Mouse (Mus musculus): ENCODE results near the gene Atp8a2. TPM values are rescaled to one million over a fixed set of nuclear protein-coding genes. Genes with fewer than 3 reads are reported as not detected.

Atp8a2 gene
- total and polyA plus RNA-seq, 2 experiments from 2014 or later = 5.2 to 115 TPM

DNA sequence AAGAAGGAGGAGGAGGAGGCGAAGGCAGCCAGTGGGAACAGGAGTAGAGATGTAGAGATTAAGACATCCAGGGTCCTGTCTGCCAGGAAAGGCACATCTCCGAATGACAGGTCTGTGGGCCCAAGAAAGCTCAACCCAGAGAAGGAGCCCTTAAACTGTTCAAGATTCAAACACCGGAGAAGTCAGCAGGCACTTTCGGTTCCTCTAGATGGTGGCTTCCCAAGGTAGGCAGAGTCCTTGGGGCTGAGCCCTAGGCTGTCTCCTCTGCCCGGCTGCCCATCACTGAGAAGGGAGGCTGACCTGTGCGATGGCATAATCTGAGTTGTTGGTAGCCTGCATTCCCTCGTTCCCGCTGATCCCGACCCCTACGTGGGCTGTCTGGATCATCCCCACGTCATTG, 337.1 kb downstream of the Atp8a2 start:
- ATAC-seq (ENCODE audit: insufficient read depth, low read depth) (no peak), DNase-seq (ENCODE audit: low spot score) (no peak)
- TF ChIP-seq CTCF (IDR thresholded peaks at IDR 0.05; ENCODE audit: low read depth) (no peak), EP300 (IDR thresholded peaks at IDR 0.05; ENCODE audit: low read depth) (no peak)
- WGBS = 90% methylated on average over 11 of the region's 11 CpGs
- no peak overlapping the region for H3K9ac ChIP-seq (replicated peaks; ENCODE audit: low read depth, low read length)
- H3K36me3 ChIP-seq (replicated peaks; ENCODE audit: control insufficient read depth, insufficient read depth, low read length) = no peaks in the 10 kb centered on the region
- no peak overlapping the region for H3K4me3 ChIP-seq (ENCODE audit: low read depth, low read length)
- H3K4me2 ChIP-seq (ENCODE audit: low read depth, low read length) = no peak overlapping the region
- no peak overlapping the region for H3K27ac ChIP-seq (ENCODE audit: low read depth)
- H3K4me1 ChIP-seq (ENCODE audit: control insufficient read depth, insufficient read depth) = no peaks in the 10 kb centered on the region
- no peaks in the 10 kb centered on the region for H3K27me3 ChIP-seq (ENCODE audit: control insufficient read depth, insufficient read depth, low read length)
- no peaks in the 10 kb centered on the region; the same call in 1 of the 2 replicates for H3K9me3 ChIP-seq (replicated peaks; ENCODE audit: control insufficient read depth, low read length)

DNA sequence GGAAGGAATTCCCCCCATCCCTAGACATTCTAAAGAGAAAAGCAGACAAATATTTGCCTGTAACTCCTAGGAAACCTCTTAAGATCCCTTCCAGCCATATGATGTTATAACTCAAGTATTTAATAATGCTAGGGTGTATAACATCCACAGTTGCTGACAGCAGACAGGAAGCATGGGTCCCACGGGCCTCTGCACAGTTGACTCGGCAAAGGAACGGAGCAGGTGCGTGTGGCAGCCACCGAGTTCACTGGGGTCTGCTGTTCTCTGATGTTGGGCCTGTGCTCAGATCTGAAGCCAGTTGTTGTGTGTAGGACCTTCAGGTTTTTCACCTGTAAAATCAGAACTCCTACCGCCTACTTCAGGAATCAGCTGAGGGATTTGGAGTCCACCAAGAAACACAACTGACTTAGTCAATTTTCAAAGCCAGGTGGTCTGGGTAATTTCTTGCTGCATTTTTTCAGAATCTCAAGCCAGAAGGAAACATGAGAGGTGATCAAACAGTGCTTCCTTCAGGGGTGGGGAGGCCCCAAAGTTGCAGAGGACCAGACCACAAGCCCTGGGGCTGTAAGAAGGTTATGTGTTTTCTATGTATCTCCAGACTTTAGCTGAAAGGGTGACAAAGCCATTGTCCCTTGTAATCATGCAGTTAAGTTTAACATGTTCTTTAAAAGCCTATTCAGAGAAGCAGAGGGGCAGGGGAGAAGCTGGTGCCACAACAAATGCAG, 338.3 kb downstream of the Atp8a2 start:
- H3K4me1 ChIP-seq (ENCODE audit: control insufficient read depth, insufficient read depth) = no peaks in the 10 kb centered on the region
- H3K9ac ChIP-seq (replicated peaks; ENCODE audit: low read depth, low read length) = no peak overlapping the region
- no peak for ATAC-seq (ENCODE audit: insufficient read depth, low read depth)
- H3K4me3 ChIP-seq (ENCODE audit: low read depth, low read length) = no peak overlapping the region
- 65% methylated on average over 6 of the region's 6 CpGs for WGBS
- H3K27me3 ChIP-seq (ENCODE audit: control insufficient read depth, insufficient read depth, low read length) = no peaks in the 10 kb centered on the region
- H3K36me3 ChIP-seq (replicated peaks; ENCODE audit: control insufficient read depth, insufficient read depth, low read length) = no peaks in the 10 kb centered on the region
- DNase-seq (ENCODE audit: low spot score) = no peak
- TF ChIP-seq CTCF (IDR thresholded peaks at IDR 0.05; ENCODE audit: low read depth) (no peak), EP300 (IDR thresholded peaks at IDR 0.05; ENCODE audit: low read depth) (no peak)
- no peaks in the 10 kb centered on the region for H3K9me3 ChIP-seq (replicated peaks; ENCODE audit: control insufficient read depth, low read length)
- no peak overlapping the region for H3K4me2 ChIP-seq (ENCODE audit: low read depth, low read length)
- H3K27ac ChIP-seq (ENCODE audit: low read depth) = peak overlapping the region; percentile 35; the same call in 1 of the 2 replicates

DNA sequence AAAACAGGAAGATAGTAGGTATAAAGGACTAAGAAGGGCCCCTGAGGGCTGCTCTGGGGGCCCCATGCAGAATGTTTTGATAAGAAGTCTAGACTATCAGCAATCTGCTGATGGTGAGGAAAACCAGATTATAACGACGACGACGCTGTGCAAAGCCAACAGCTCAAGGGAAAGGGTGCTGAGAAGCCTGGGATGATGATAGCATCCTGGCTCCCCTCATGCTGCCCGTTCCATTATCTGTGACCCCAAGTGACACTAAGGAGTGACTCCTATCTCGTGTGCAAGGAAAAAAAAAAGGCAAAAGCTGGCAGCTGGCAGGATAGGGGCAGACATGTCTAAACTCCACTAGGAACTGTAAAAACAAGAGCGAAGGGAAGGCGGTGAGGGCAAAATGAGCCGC, 343.8 kb downstream of the Atp8a2 start:
- H3K4me3 ChIP-seq (ENCODE audit: low read depth, low read length) = no peak overlapping the region
- no peaks in the 10 kb centered on the region for H3K4me1 ChIP-seq (ENCODE audit: control insufficient read depth, insufficient read depth)
- H3K27me3 ChIP-seq (ENCODE audit: control insufficient read depth, insufficient read depth, low read length) = no peaks in the 10 kb centered on the region
- H3K27ac ChIP-seq (ENCODE audit: low read depth) = no peak overlapping the region
- 0 out of 2 replicates have a peak, but pooled peaks cover 4% of the 10 kb centered on the region for H3K9me3 ChIP-seq (replicated peaks; ENCODE audit: control insufficient read depth, low read length)
- ATAC-seq (ENCODE audit: insufficient read depth, low read depth) (no peak), DNase-seq (ENCODE audit: low spot score) (no peak)
- no peaks in the 10 kb centered on the region for H3K36me3 ChIP-seq (replicated peaks; ENCODE audit: control insufficient read depth, insufficient read depth, low read length)
- no peak for TF ChIP-seq CTCF (IDR thresholded peaks at IDR 0.05; ENCODE audit: low read depth)
- TF ChIP-seq EP300 (IDR thresholded peaks at IDR 0.05; ENCODE audit: low read depth) = no peak
- no peak overlapping the region for H3K4me2 ChIP-seq (ENCODE audit: low read depth, low read length)
- no peak overlapping the region for H3K9ac ChIP-seq (replicated peaks; ENCODE audit: low read depth, low read length)
- WGBS = 16% methylated on average over 9 of the region's 9 CpGs

DNA sequence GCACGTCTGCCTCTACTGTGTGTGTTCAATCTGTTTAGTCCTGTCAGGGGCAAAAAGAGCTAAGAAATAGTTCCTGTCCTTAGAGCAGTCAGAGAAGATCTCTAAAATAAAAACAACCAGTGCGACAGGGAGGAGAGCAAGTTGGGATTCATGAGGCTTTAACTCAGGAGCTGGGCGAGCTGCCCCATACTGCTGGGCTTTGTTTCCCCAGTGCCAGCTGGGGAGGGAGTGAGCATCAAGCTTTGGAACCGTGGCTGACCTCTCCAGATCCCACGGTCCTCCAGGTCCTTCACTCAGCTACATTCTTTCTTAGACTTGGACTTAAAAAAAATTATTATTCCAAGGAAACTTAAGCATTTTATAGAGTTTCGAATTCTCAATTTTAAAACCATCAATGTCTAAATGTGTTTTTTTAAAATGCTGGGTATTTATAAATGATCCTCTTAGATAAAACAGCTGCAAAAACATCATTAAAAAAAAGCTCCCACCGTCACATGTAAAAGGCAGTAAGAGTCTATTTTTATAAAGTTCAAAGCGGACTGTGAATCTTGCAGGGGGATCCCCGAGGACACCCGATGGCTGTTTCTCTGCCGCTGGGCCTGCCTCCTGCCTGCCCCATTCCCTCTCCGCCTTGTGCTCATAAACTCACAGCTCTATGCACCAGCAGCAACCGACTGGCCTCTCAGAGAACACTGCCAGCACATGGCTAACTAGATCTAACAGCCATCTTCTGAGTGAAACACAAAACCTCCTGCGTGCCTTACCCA, 350.2 kb downstream of the Atp8a2 start:
- H3K36me3 ChIP-seq (replicated peaks; ENCODE audit: control insufficient read depth, insufficient read depth, low read length) = no peaks in the 10 kb centered on the region
- 0 out of 2 replicates have a peak, but pooled peaks cover 4% of the 10 kb centered on the region for H3K9me3 ChIP-seq (replicated peaks; ENCODE audit: control insufficient read depth, low read length)
- H3K27ac ChIP-seq (ENCODE audit: low read depth) = no peak overlapping the region
- DNase-seq (ENCODE audit: low spot score) = no peak
- H3K27me3 ChIP-seq (ENCODE audit: control insufficient read depth, insufficient read depth, low read length) = no peaks in the 10 kb centered on the region
- ATAC-seq (ENCODE audit: insufficient read depth, low read depth) = no peak
- WGBS = 52% methylated on average over 14 of the region's 14 CpGs
- no peak overlapping the region for H3K4me2 ChIP-seq (ENCODE audit: low read depth, low read length)
- TF ChIP-seq CTCF (IDR thresholded peaks at IDR 0.05; ENCODE audit: low read depth) = no peak
- no peak for TF ChIP-seq EP300 (IDR thresholded peaks at IDR 0.05; ENCODE audit: low read depth)
- H3K9ac ChIP-seq (replicated peaks; ENCODE audit: low read depth, low read length) = no peak overlapping the region
- no peaks in the 10 kb centered on the region for H3K4me1 ChIP-seq (ENCODE audit: control insufficient read depth, insufficient read depth)
- H3K4me3 ChIP-seq (ENCODE audit: low read depth, low read length) = no peak overlapping the region

GRCm38 (mm10) chr14:59843264-59843942, 353.6 kb downstream of the Atp8a2 start:
- no peaks in the 10 kb centered on the region for H3K4me1 ChIP-seq (ENCODE audit: control insufficient read depth, insufficient read depth)
- DNase-seq (ENCODE audit: low spot score) (no peak), ATAC-seq (ENCODE audit: insufficient read depth, low read depth) (no peak)
- no peak overlapping the region for H3K9ac ChIP-seq (replicated peaks; ENCODE audit: low read depth, low read length)
- H3K27ac ChIP-seq (ENCODE audit: low read depth) = no peak overlapping the region
- no peaks in the 10 kb centered on the region for H3K36me3 ChIP-seq (replicated peaks; ENCODE audit: control insufficient read depth, insufficient read depth, low read length)
- TF ChIP-seq EP300 (IDR thresholded peaks at IDR 0.05; ENCODE audit: low read depth) (no peak), CTCF (IDR thresholded peaks at IDR 0.05; ENCODE audit: low read depth) (no peak)
- 77% methylated on average over 6 of the region's 6 CpGs for WGBS
- no peak overlapping the region for H3K4me3 ChIP-seq (ENCODE audit: low read depth, low read length)
- no peak overlapping the region for H3K4me2 ChIP-seq (ENCODE audit: low read depth, low read length)
- H3K27me3 ChIP-seq (ENCODE audit: control insufficient read depth, insufficient read depth, low read length) = no peaks in the 10 kb centered on the region
- H3K9me3 ChIP-seq (replicated peaks; ENCODE audit: control insufficient read depth, low read length) = no peaks in the 10 kb centered on the region

Measured in heart, postnatal 0 days (tissue).